Mouse (Mus musculus): Measurements from ENCODE around the gene Tspyl2.
A peak's percentile ranks its signal among the peaks of the same experiment; 100 is the strongest.

DNA sequence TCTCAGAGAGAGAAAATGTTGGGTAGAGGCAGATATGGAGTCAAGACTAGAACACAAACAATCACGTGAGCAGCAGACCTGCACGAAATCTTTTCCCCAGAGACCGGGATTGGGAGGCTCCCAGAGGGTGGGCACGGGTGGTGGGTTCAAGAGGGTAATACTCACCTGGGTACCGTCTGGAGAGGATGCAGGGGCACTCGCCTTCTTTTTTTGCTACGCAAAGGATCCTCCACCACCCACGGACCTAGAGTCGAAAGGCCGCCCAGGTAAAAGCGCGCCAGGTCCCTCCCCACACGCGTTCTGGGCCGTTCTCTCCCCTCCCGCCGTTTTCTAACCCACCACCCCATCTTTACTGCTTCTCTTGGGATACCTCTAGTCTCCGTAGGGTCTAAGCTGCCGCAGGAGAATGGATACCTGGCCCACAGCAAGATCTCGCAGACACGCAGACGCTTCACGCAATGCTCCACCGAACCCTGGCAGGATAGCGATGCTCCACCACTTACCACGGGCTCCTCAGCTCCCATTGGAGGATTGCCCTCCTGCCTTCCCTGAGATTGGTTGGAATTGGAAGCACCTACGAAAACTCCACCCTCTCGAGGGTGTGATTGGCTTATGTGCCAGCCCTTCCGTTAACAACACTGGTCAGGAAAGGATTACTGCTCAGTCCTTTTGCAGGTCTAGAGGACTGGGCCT, 15.1 kb downstream of the Tspyl2 start, which contains the start of gene Kantr:
- TF ChIP-seq POLR2A (IDR thresholded peaks at IDR 0.05; ENCODE audit: borderline replicate concordance, extremely low read depth, insufficient read depth, insufficient read length, poor library complexity, severe bottlenecking) (peak; percentile 54; the same call in 1 of the 2 replicates), CTCF (IDR thresholded peaks at IDR 0.05; ENCODE audit: borderline replicate concordance, extremely low read depth, insufficient read depth, insufficient read length) (no peak)
